Mouse (Mus musculus) liver, embryonic 14.5 days (tissue): ENCODE data around the gene Vmn1r160.
"Not testable (repeated sequence)": the region's sequence is repeated elsewhere in the genome, so short reads cannot be mapped to it uniquely, and the experiment has no call there.

Source experiments
- CTCF ChIP-seq: IDR thresholded peaks from 2 replicates; pipeline ENCODE4 v1.5.1; 2016; ENCODE audit warnings: antibody characterized with exemption, low read depth, control low read depth
- EP300 ChIP-seq: IDR thresholded peaks from 2 replicates; pipeline ENCODE4 v1.6.1; 2016; ENCODE audit warnings: antibody characterized with exemption, low read depth

DNA sequence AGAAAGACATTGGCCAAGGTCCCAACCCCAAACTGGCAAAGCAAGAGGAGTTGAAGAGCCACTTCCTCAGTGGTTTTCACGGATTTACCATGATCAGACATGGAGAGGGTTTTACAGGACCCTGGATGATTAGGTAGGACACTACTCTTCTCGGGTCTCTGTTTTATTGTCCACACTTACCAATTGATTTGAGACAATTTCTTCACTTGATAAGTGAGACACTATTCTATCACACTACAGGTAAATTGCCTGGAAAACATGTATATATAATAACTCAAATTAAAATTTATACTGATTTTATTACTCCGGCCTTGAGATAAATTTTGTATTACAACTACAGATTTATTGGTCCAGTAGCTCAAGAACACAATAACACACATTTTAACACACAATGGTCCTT lies 27.5 kb upstream of the Vmn1r160 start, which contains the start of gene Vmn1r159:
- TF ChIP-seq CTCF, EP300: not testable (repeated sequence)
